Mouse (Mus musculus) cortical plate, adult 2 months (tissue): Measurements from ENCODE around the gene Ndufb10.

Experiments used
- CTCF ChIP-seq: fragments of 200-500 bp; IDR thresholded peaks from 2 replicates; pipeline ENCODE4 v1.5.1; 2011; ENCODE audit warnings: mild to moderate bottlenecking, control low read depth, low read length; ENCODE audit not compliant: insufficient read depth; ENCODE audit errors: extremely low read depth
- POLR2A ChIP-seq: fragments of 200-500 bp; IDR thresholded peaks from 2 replicates; pipeline ENCODE4 v1.6.1; 2011; ENCODE audit warnings: mild to moderate bottlenecking, low read length, control low read depth; ENCODE audit not compliant: insufficient read depth; ENCODE audit errors: extremely low read depth

GRCm38 (mm10) chr17:24692385-24692784, 31.9 kb downstream of the Ndufb10 start:
- TF ChIP-seq CTCF: no peak
- TF ChIP-seq POLR2A: no peak
